Mouse (Mus musculus) forebrain, embryonic 12.5 days (tissue): ENCODE measurements around the gene Lmna. TPM values are rescaled to one million over a fixed set of nuclear protein-coding genes. Genes with fewer than 3 reads are reported as not detected.
A peak's percentile ranks its signal among the peaks of the same experiment; 100 is the strongest.

Experiments
- ATAC-seq: fragments of 200-750 bp; cut with Nextera tagmentation; 2 replicates; pipeline ENCODE4 v1.8.0; 2017; ENCODE audit warnings: moderate TSS enrichment; ENCODE audit not compliant: low FRiP score
- H3K27ac ChIP-seq: fragments of 300-500 bp; sonication (generic); 2 replicates; pipeline ENCODE4 v1.5.1; 2016; ENCODE audit warnings: mild to moderate bottlenecking
- H3K27me3 ChIP-seq: fragments of 300-500 bp; sonication (generic); 2 replicates; pipeline ENCODE4 v1.6.1; 2016; ENCODE audit warnings: mild to moderate bottlenecking
- H3K36me3 ChIP-seq: fragments of 300-500 bp; sonication (generic); replicated peaks from 2 replicates; pipeline ENCODE4 v1.6.1; 2016; ENCODE audit warnings: mild to moderate bottlenecking
- H3K4me1 ChIP-seq: fragments of 300-500 bp; sonication (generic); 2 replicates; pipeline ENCODE4 v1.6.1; 2016
- H3K4me2 ChIP-seq: fragments of 300-500 bp; sonication (generic); 2 replicates; pipeline ENCODE4 v1.6.1; 2016; ENCODE audit warnings: mild to moderate bottlenecking, moderate library complexity
- H3K4me3 ChIP-seq: fragments of 300-500 bp; sonication (generic); replicated peaks from 2 replicates; pipeline ENCODE4 v1.5.1; 2016; ENCODE audit warnings: mild to moderate bottlenecking
- H3K9ac ChIP-seq: fragments of 300-500 bp; sonication (generic); 2 replicates; pipeline ENCODE4 v1.6.1; 2016; ENCODE audit warnings: mild to moderate bottlenecking
- H3K9me3 ChIP-seq: fragments of 300-500 bp; sonication (generic); 2 replicates; pipeline ENCODE4 v1.6.1; 2016
- WGBS: fragments of 180-500 bp; shearing (Covaris S2); methylation state at CpG from one replicate; pipeline ENCODE4 v1.1.7; 2016; 5-methylcytosine and 5-hydroxymethylcytosine counted together
- polyA plus RNA-seq: library from polyadenylated mRNA; unstranded; fragments of >200 nt; fragmentation: Nextera tagmentation; extraction: Ambion mirVana; gene quantifications from 2 replicates; pipeline ENCODE4 v1.2.1, GENCODE M21; 2016

The Lmna gene
- polyA plus RNA-seq, 1 experiment from 2014 or later, result 25.8 TPM

DNA sequence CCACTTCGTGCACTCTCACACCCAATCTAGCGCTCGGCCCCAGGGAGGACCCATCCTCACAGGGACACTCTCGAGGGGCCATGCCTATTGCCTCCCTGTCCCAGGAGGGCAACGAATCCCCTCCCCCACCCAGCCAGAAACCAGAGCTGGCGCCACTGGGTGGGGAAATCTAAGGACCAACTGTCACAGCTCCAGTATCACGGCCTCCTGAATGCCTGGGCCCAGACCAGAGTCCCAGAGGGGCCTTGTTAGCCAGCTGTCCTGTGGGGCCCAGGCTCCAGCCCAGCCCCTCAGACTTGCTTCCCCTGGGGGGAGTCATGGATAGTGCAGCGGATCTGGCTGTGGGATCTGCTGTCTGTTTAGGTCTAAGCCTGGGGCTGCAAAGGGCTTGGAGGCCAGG lies 17.8 kb upstream of the Lmna start:
- no peak for ATAC-seq
- Histone ChIP-seq H3K9ac (peak overlapping the region; percentile 59), H3K4me1 (peaks cover 51% of the 10 kb centered on the region), H3K4me3 (peak overlapping the region; percentile 19), H3K36me3 (peaks cover 20% of the 10 kb centered on the region), H3K27ac (peak overlapping the region; percentile 77), H3K9me3 (no peaks in the 10 kb centered on the region), H3K4me2 (peak overlapping the region; percentile 93), H3K27me3 (no peaks in the 10 kb centered on the region)
- 32% methylated on average over 8 of the region's 8 CpGs for WGBS

DNA sequence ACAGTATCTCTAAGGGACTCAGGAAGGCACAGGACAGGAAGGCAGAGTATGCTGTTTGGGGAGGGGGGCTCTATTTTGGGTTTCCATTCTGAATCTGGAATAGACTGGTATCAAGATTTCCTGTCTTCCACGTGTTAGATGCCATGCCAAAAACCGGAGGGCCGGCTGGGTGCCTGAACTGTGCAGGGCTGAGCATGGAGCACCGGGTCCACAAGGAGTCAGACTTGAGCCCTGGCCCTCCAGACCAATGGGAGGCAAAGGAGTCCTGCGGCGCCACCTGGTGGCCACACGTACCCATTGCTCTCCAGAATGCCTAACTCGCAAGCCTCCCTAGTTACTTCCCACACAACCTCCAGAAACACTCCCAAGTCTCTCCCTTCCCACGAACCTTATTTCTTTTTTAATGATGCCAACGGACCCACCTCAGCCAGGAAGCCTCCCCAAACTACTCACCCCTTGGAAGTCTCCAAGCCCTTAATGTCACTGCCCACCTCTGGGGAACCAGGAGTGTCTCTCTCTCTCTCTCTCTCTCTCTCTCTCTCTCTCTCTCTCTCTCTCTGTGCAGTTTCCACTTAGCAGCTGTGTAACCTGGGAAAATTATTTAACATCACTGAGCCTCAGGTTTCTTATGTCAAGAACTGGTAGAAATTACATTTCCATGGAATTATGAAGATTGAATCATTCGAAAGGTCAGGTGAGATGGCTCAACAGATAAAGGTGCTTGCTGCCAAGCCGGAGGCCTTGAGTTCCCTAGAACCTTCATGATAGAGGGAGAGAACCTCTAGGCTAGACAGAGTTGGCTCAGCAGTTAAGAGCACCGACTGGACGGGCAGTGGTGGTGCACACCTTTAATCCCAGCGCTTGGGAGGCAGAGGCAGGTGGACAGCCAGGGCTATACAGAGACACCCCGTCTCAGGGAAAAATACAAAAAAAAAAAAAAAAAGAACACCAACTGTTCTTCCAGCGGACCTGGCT lies 16.7 kb upstream of the Lmna start:
- Histone ChIP-seq H3K4me3 (peak overlapping the region; percentile 10; the same call in 1 of the 2 replicates), H3K27ac (no peak overlapping the region; the same call in 1 of the 2 replicates), H3K36me3 (peaks cover 20% of the 10 kb centered on the region), H3K9ac (peak overlapping the region; percentile 36; the same call in 1 of the 2 replicates), H3K27me3 (no peaks in the 10 kb centered on the region), H3K9me3 (no peaks in the 10 kb centered on the region), H3K4me1 (peaks cover 54% of the 10 kb centered on the region), H3K4me2 (peak overlapping the region; percentile 33)
- peak; percentile 67 for ATAC-seq
- 29% methylated on average over 17 of the region's 17 CpGs for WGBS

DNA sequence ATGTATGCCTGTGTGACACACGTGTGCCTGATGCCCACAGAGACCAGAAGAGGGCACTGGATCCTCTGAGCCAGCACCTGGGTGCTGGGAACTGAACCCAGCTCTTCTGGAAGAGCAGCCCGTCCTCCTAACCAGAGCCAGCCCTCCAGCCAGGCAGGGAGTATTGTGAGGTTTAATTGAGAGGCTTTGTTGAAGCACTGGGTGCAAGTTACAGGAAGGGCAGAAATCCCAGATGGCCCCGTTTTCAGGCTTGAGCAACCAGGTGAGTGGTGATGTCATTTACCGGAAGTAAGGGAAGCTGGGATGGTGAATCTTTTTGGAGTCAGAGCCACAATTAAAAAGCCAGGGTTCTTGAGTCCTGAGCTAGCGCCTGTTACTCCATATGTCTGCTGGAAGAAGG lies 15.3 kb upstream of the Lmna start:
- Histone ChIP-seq H3K4me2 (no peak overlapping the region), H3K36me3 (peaks cover 20% of the 10 kb centered on the region), H3K4me1 (peaks cover 48% of the 10 kb centered on the region), H3K27ac (no peak overlapping the region), H3K9ac (no peak overlapping the region), H3K9me3 (no peaks in the 10 kb centered on the region), H3K4me3 (no peak overlapping the region), H3K27me3 (no peaks in the 10 kb centered on the region)
- WGBS, result 85% methylated on average over 5 of the region's 5 CpGs
- ATAC-seq, result no peak

DNA sequence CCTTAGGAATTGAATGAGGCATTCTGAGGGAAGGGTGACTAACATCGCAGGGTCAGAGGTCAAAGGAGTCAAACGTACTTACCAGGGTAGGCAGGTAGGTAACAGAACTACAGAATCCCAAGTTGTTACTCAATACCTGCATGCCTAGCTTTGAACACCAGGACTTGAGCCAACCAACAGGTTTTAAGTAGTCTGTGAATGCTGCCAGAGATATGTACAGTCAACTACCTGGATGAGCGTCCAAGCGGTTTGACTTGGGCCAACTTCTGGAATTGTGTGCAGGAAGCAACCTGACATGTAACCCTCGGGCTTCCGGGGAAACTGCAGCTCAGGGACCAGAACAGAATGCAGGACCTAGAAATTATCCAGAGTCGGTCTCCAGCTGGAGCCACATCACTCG lies 13.3 kb upstream of the Lmna start:
- Histone ChIP-seq H3K27ac (no peak overlapping the region), H3K36me3 (peaks cover 20% of the 10 kb centered on the region), H3K9me3 (no peaks in the 10 kb centered on the region), H3K27me3 (no peaks in the 10 kb centered on the region), H3K4me1 (peaks cover 28% of the 10 kb centered on the region), H3K4me3 (no peak overlapping the region), H3K4me2 (no peak overlapping the region), H3K9ac (no peak overlapping the region)
- ATAC-seq, result no peak
- WGBS, result 91% methylated on average over 8 of the region's 8 CpGs

DNA sequence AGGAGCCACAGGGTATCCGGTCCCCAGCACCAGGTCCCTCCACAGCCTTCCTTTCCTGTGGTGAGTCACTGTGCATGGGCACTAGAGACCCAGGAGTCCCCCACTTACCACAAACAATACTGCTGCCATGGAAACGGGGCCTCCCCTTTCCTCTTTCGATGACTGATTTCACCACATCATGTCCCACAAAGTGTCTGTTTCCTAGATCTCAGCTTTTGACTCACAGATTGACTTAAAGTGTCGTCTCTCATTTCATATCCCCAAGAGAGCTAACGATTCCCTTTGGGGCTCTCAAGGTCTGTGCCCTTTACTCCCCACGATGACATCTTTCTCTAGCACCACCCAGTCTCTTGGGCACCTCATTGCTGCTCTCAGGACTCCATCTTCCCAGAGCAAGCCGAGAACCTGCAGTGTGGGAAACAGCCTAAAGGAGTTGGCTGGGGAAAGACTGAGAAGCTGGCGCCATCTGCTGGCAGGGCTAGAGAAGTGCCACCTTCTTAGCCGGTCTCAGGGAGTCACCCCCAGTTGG lies 12.1 kb upstream of the Lmna start:
- Histone ChIP-seq H3K36me3 (peaks cover 20% of the 10 kb centered on the region), H3K9me3 (no peaks in the 10 kb centered on the region), H3K27me3 (no peaks in the 10 kb centered on the region), H3K4me1 (peaks cover 17% of the 10 kb centered on the region), H3K4me2 (no peak overlapping the region), H3K9ac (no peak overlapping the region), H3K4me3 (no peak overlapping the region), H3K27ac (no peak overlapping the region)
- 33% methylated on average over 9 of the region's 9 CpGs for WGBS
- ATAC-seq, result peak; percentile 42

DNA sequence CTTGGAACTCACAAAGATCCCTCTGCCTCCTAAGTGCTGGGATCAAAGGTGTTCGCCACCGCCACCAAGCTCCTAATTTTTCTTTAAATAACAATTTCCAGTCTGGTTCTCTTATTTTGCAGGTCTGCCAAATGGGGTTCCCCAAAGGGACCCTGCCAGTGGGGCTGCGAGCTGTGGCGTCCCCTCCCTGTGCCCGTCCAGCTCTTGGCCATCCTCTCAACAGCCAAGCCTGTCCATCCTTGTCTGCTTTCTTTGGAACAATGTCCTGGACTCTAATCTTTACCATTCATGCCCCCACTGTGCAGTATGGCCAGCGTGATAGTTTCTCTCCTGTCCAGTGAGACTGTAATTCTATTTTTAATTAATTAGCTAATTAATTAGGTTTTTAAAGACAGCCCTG lies 11.4 kb upstream of the Lmna start:
- H3K36me3 ChIP-seq, result peaks cover 20% of the 10 kb centered on the region
- no peak overlapping the region for H3K9ac ChIP-seq
- 88% methylated on average over 6 of the region's 6 CpGs for WGBS
- H3K27ac ChIP-seq, result no peak overlapping the region
- H3K4me1 ChIP-seq, result peaks cover 10% of the 10 kb centered on the region
- ATAC-seq, result no peak
- H3K4me3 ChIP-seq, result no peak overlapping the region
- H3K4me2 ChIP-seq, result no peak overlapping the region
- peaks cover 4% of the 10 kb centered on the region; the same call in 1 of the 2 replicates for H3K27me3 ChIP-seq
- H3K9me3 ChIP-seq, result no peaks in the 10 kb centered on the region

DNA sequence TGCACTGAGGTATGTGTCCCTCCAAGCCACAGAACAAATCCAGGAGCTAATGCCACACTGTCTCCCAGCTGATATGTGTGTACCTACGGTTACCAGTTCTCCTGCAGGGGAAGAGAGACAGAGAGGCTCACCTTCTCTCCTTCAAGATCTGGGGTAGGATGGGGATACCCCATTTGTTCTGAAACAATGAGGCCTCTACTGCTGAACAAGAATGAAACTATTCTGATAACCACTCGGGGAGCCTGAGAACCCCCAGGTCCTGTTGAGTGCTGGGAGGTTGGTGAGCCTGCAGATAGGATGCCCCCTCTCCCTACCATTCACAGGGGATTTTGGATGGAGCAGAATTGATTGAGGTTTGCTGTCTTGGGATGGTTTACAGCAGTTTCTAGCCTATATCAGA lies 10.3 kb upstream of the Lmna start:
- 85% methylated on average over 2 of the region's 2 CpGs for WGBS
- no peaks in the 10 kb centered on the region for H3K9me3 ChIP-seq

DNA sequence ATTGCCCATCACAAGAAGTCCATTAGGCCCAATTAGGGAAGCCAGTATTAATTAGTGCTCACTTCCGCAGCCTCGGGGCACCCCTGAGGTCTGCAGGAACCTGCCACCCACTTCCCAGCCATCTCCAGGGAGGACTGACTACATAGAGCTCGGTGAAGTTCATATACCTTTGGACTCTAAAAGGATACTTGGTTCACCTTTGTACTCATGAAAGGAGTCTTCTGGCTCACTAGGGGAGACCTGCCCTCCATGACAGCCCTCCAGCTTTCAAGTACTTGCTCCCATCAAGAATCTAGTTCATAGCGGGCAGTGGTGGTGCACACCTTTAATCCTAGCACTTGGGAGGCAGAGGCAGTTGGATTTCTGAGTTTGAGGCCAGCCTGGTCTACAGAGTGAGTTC lies 8.7 kb upstream of the Lmna start:
- H3K27me3 ChIP-seq, result peaks cover 6% of the 10 kb centered on the region; the same call in 1 of the 2 replicates
- no peak for ATAC-seq
- 70% methylated on average over 4 of the region's 4 CpGs for WGBS
- peaks cover 6% of the 10 kb centered on the region for H3K4me1 ChIP-seq
- H3K36me3 ChIP-seq, result peaks cover 2% of the 10 kb centered on the region
- H3K9ac ChIP-seq, result no peak overlapping the region
- H3K4me2 ChIP-seq, result no peak overlapping the region
- H3K4me3 ChIP-seq, result no peak overlapping the region
- no peaks in the 10 kb centered on the region for H3K9me3 ChIP-seq
- no peak overlapping the region for H3K27ac ChIP-seq

More for the DNA sequence above, 10.3 kb upstream of the Lmna start:
- no peak for ATAC-seq
- H3K4me3 ChIP-seq, result no peak overlapping the region
- H3K27ac ChIP-seq, result no peak overlapping the region
- no peak overlapping the region for H3K9ac ChIP-seq
- H3K36me3 ChIP-seq, result peaks cover 18% of the 10 kb centered on the region
- peaks cover 6% of the 10 kb centered on the region; the same call in 1 of the 2 replicates for H3K27me3 ChIP-seq
- peaks cover 3% of the 10 kb centered on the region; the same call in 1 of the 2 replicates for H3K4me1 ChIP-seq
- no peak overlapping the region for H3K4me2 ChIP-seq

DNA sequence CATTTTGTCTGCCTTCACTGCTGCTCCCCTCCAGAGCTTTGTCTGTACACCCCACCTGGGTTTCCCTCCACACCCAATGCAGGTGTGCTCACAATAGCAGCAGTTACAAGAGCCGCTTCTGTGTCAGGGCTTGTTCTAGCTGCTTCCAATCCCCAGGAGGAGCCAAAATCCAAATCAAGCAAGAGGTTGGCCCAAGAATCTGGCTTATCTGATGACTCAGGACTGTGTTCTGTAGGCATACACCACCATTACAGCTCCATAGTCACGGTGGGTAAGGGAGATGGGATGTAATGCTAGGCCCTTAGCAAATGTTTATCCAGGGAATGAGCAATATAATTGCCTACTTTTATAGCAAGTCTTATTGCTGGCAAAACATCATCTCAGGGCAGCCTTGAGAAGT lies 6.7 kb upstream of the Lmna start:
- Histone ChIP-seq H3K4me1 (peaks cover 23% of the 10 kb centered on the region), H3K9ac (no peak overlapping the region), H3K4me2 (no peak overlapping the region), H3K9me3 (no peaks in the 10 kb centered on the region), H3K4me3 (no peak overlapping the region), H3K27ac (no peak overlapping the region), H3K27me3 (peaks cover 6% of the 10 kb centered on the region; the same call in 1 of the 2 replicates), H3K36me3 (no peaks in the 10 kb centered on the region)
- ATAC-seq, result no peak
- whole genome bisulfite sequencing, result 87% methylated on average over 2 of the region's 2 CpGs

DNA sequence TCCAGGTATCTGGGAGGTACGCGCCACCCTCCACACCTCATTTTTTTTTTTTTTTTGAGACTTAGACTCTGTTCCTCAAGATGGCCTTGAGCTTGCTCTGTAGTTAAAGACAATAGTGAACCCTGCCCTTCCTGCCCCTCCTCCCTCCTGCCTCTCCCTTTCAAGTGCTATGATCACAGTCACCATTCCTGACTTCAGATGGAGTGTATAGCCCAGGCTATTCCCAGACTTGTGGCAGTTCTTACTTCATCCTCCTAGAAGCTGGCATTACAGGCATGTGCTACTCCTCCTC lies 5.3 kb upstream of the Lmna start:
- Histone ChIP-seq H3K4me3 (no peak overlapping the region), H3K36me3 (no peaks in the 10 kb centered on the region), H3K27me3 (peaks cover 6% of the 10 kb centered on the region; the same call in 1 of the 2 replicates), H3K9ac (no peak overlapping the region), H3K4me2 (no peak overlapping the region), H3K4me1 (peaks cover 35% of the 10 kb centered on the region), H3K27ac (no peak overlapping the region), H3K9me3 (no peaks in the 10 kb centered on the region)
- ATAC-seq, result no peak
- 92% methylated on average over 2 of the region's 2 CpGs for WGBS

DNA sequence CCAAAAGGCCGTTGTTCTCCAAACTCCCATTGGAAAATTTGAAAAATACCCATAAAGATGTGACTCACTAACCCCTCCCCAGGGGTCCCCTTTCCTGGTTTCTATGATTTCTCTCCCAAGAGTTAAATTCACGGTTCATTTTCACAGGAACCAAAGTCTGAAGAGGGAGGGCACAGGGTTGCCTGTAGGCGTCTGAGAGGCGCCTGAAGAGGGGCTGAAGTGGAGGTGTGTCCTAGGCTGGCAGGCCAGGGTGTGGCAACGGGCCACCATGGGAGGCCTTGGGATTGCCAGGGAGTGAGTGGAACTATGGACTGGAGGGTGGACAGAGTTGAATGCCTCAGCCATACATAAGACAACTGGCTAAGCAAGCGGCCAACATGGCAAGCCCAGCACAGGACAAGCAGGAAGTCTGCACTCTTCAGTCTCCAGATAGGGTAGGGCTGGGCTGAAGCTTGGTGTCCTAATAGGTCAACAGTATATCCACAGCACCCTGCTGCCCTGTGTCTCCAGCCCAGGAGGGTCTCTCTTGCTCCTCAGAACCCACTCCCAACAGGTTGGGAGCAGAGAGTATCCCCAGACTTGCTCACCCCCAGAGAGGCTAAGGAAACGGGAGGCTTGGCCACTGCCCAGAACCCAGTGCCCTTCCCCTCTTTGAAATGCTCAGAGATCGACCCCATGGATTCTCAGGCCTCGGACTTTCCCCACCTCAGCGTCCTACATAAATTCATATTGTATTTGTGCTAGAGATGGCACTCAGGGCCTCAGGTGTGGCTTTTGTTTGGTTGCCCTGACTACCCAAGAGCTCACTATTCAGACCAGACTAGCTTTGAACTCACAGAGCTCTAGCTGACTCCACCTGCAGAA lies 4.7 kb upstream of the Lmna start:
- Histone ChIP-seq H3K4me1 (peaks cover 40% of the 10 kb centered on the region), H3K36me3 (no peaks in the 10 kb centered on the region), H3K4me2 (no peak overlapping the region), H3K9me3 (no peaks in the 10 kb centered on the region), H3K27ac (no peak overlapping the region), H3K9ac (no peak overlapping the region), H3K4me3 (no peak overlapping the region), H3K27me3 (peaks cover 6% of the 10 kb centered on the region; the same call in 1 of the 2 replicates)
- 80% methylated on average over 10 of the region's 10 CpGs for WGBS
- no peak for ATAC-seq

DNA sequence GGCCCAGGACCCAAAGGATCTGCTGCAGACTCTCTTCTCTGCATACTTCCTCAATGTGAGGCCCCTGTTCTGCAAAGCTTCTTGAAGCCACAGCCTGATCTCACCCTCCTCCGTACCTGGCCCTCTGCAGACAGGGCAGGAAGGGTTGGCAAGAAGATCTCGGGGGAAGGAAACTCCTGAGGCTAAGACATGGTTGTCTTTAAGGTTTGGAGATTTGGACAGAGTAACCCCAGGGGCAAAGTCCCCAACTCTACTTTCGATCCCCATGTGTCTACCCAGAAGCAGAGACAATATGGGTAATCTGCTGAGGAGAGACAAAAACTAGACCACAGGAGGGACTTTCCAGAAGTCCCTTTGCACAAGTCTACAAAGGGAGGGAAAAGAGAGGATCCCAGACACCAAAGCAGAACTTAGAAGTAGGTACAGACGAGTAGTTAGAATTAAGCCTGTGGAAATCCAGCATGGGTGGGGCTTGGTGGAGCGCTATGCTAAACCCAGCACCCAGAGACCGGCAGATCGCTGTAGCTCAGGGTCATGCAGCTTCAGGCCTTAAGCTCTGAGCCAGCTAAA lies 3.9 kb upstream of the Lmna start:
- Histone ChIP-seq H3K9ac (no peak overlapping the region), H3K4me3 (no peak overlapping the region), H3K4me1 (peaks cover 45% of the 10 kb centered on the region), H3K27ac (no peak overlapping the region), H3K36me3 (no peaks in the 10 kb centered on the region), H3K9me3 (no peaks in the 10 kb centered on the region), H3K4me2 (no peak overlapping the region), H3K27me3 (peaks cover 6% of the 10 kb centered on the region; the same call in 1 of the 2 replicates)
- ATAC-seq, result no peak
- 82% methylated on average over 7 of the region's 7 CpGs for WGBS
